Mouse (Mus musculus): Measurements from ENCODE around the gene Fam84b. TPM values are rescaled to one million over a fixed set of nuclear protein-coding genes. Genes with fewer than 3 reads are reported as not detected.

Fam84b gene
- total and polyA plus RNA-seq, 2 experiments from 2014 or later = 5.6 to 18.1 TPM

DNA sequence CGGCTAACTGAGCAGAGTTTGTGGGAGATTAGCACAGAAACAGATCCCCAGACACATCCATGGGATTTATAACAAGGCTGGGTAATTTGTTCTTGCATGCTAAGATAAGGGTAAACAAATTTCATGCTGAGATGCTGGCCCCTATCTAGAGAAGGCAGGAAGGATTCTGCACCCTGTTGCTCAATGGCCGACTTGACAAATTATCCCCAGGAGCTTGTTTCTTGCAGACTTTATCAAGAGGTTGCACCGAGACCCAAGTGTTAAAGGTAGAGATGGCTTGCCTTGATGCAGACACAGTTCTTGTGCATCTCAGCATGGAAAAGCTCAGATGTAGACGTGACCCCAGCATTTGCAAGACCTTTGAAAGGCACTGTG is 13.3 kb downstream of the Fam84b start:
- Histone ChIP-seq H3K9ac (replicated peaks; ENCODE audit: low read length) (no peak overlapping the region), H3K4me3 (ENCODE audit: low read length) (no peak overlapping the region), H3K4me1 (ENCODE audit: insufficient read depth, low read length) (no peaks in the 10 kb centered on the region), H3K36me3 (ENCODE audit: insufficient read depth, low read length) (no peaks in the 10 kb centered on the region), H3K9me3 (ENCODE audit: low read length) (no peaks in the 10 kb centered on the region), H3K4me2 (ENCODE audit: low read depth, low read length) (no peak overlapping the region), H3K27ac (no peak overlapping the region), H3K27me3 (ENCODE audit: insufficient read depth, low read length) (no peaks in the 10 kb centered on the region)
- no peak for TF ChIP-seq CTCF (IDR thresholded peaks at IDR 0.05; ENCODE audit: low read depth)
- DNase-seq (ENCODE audit: low spot score) (no peak), ATAC-seq (no peak)
- WGBS = 32% methylated on average over 4 of the region's 4 CpGs

DNA sequence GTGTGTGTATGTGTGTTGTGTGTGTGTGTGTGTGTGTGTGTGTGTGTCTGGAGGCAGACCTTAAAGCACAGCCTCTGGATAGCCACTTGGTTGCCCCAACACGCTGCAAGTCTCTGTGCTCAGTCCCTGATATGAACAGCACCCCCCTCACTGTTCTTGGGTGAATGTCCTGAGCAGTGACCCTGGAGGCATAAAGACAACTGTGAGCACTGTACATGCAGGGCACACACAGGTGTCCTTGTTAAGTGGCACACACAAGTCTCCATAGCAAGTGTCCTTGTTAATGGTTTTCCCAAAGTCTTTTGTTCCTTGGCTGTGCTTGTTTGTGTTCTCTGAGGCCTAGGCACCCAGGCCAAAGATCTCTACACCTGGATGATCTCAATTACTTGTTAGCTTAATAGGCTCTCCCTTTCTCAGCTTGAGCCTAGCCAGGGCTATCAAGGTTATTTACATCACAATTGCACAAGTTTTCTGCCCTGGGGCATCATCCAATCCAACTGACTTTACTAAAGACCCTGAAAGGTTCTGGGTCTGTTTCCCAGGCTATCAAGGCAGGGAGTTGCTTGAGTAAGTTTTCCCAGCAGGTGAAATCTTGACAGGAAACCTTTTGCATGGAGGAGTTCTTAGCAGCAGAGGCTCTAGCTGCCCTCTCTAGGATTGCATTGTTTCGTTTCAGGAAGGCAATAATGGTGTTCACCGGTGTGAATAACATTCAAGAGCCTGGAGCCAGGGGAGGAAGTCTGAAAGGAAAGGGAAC is 13.9 kb downstream of the Fam84b start:
- 28% methylated on average over 3 of the region's 3 CpGs for WGBS
- ATAC-seq = no peak
- no peak for DNase-seq (ENCODE audit: low spot score)

GRCm38 (mm10) chr15:60838135-60838534 is 15.4 kb downstream of the Fam84b start:
- TF ChIP-seq CTCF (IDR thresholded peaks at IDR 0.05; ENCODE audit: low read depth) = no peak
- Histone ChIP-seq H3K27ac (no peak overlapping the region), H3K27me3 (ENCODE audit: insufficient read depth, low read length) (no peaks in the 10 kb centered on the region), H3K9ac (replicated peaks; ENCODE audit: low read length) (no peak overlapping the region), H3K4me3 (ENCODE audit: low read length) (no peak overlapping the region), H3K36me3 (ENCODE audit: insufficient read depth, low read length) (no peaks in the 10 kb centered on the region), H3K4me2 (ENCODE audit: low read depth, low read length) (no peak overlapping the region), H3K4me1 (ENCODE audit: insufficient read depth, low read length) (no peaks in the 10 kb centered on the region), H3K9me3 (ENCODE audit: low read length) (no peaks in the 10 kb centered on the region)
- WGBS = 51% methylated on average over 8 of the region's 8 CpGs
- DNase-seq (ENCODE audit: low spot score) = peak; percentile 7
- no peak for ATAC-seq

More for the DNA sequence above, 13.9 kb downstream of the Fam84b start:
- H3K9me3 ChIP-seq (ENCODE audit: low read length) = no peaks in the 10 kb centered on the region
- no peak for TF ChIP-seq CTCF (IDR thresholded peaks at IDR 0.05; ENCODE audit: low read depth)
- no peak overlapping the region for H3K4me2 ChIP-seq (ENCODE audit: low read depth, low read length)
- no peaks in the 10 kb centered on the region for H3K27me3 ChIP-seq (ENCODE audit: insufficient read depth, low read length)
- H3K27ac ChIP-seq = no peak overlapping the region
- no peak overlapping the region for H3K4me3 ChIP-seq (ENCODE audit: low read length)
- no peaks in the 10 kb centered on the region for H3K36me3 ChIP-seq (ENCODE audit: insufficient read depth, low read length)
- no peak overlapping the region for H3K9ac ChIP-seq (replicated peaks; ENCODE audit: low read length)
- H3K4me1 ChIP-seq (ENCODE audit: insufficient read depth, low read length) = no peaks in the 10 kb centered on the region

DNA sequence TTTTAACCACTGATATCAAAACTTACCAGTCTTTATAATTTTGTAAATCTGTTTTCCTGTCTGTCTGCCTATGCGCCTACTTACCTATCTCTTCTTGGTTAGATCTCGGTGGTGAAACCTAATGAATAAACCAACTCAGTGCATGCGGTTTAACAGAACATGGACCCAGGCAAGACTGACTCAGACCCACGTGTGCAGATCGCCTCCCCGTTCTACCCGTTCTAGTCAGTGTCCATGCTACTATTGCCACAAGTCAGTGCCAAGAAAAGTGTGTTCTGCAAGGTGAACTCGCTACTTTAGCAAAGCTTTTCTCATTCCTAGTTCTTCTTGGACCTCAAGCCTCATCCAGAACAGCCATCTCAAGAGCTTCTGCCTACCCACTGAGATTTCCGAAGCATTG is 15.9 kb downstream of the Fam84b start:
- Histone ChIP-seq H3K9ac (replicated peaks; ENCODE audit: low read length) (no peak overlapping the region), H3K9me3 (ENCODE audit: low read length) (no peaks in the 10 kb centered on the region), H3K4me1 (ENCODE audit: insufficient read depth, low read length) (no peaks in the 10 kb centered on the region), H3K36me3 (ENCODE audit: insufficient read depth, low read length) (no peaks in the 10 kb centered on the region), H3K4me2 (ENCODE audit: low read depth, low read length) (no peak overlapping the region), H3K4me3 (ENCODE audit: low read length) (no peak overlapping the region), H3K27me3 (ENCODE audit: insufficient read depth, low read length) (no peaks in the 10 kb centered on the region), H3K27ac (no peak overlapping the region)
- no peak for DNase-seq (ENCODE audit: low spot score)
- no peak for ATAC-seq
- TF ChIP-seq CTCF (IDR thresholded peaks at IDR 0.05; ENCODE audit: low read depth) = no peak
- 91% methylated on average over 9 of the region's 9 CpGs for WGBS

DNA sequence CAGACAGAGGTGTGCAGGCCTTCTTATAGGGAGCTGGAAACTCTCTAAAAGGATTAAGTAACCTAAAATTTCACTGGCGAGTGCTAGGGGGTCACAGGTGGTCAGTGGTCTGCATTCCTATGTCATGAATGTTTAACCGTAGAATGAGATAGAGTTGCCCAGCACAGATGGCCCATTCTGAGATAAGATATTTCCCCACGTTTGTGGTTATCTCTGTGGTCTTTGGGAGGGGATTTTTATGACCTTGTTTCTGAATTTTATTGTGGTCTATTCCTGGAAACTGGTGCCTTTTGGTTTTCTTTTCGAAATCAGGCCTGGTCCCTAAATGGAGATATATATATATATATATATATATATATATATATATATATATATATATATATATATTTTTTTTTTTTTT is 17.3 kb downstream of the Fam84b start:
- Histone ChIP-seq H3K9me3 (ENCODE audit: low read length) (no peaks in the 10 kb centered on the region), H3K27me3 (ENCODE audit: insufficient read depth, low read length) (no peaks in the 10 kb centered on the region), H3K4me1 (ENCODE audit: insufficient read depth, low read length) (no peaks in the 10 kb centered on the region), H3K4me2 (ENCODE audit: low read depth, low read length) (no peak overlapping the region), H3K27ac (no peak overlapping the region), H3K4me3 (ENCODE audit: low read length) (no peak overlapping the region), H3K9ac (replicated peaks; ENCODE audit: low read length) (no peak overlapping the region), H3K36me3 (ENCODE audit: insufficient read depth, low read length) (no peaks in the 10 kb centered on the region)
- no peak for TF ChIP-seq CTCF (IDR thresholded peaks at IDR 0.05; ENCODE audit: low read depth)
- ATAC-seq = no peak
- DNase-seq (ENCODE audit: low spot score) = no peak
- whole genome bisulfite sequencing = 91% methylated on average over 4 of the region's 4 CpGs

DNA sequence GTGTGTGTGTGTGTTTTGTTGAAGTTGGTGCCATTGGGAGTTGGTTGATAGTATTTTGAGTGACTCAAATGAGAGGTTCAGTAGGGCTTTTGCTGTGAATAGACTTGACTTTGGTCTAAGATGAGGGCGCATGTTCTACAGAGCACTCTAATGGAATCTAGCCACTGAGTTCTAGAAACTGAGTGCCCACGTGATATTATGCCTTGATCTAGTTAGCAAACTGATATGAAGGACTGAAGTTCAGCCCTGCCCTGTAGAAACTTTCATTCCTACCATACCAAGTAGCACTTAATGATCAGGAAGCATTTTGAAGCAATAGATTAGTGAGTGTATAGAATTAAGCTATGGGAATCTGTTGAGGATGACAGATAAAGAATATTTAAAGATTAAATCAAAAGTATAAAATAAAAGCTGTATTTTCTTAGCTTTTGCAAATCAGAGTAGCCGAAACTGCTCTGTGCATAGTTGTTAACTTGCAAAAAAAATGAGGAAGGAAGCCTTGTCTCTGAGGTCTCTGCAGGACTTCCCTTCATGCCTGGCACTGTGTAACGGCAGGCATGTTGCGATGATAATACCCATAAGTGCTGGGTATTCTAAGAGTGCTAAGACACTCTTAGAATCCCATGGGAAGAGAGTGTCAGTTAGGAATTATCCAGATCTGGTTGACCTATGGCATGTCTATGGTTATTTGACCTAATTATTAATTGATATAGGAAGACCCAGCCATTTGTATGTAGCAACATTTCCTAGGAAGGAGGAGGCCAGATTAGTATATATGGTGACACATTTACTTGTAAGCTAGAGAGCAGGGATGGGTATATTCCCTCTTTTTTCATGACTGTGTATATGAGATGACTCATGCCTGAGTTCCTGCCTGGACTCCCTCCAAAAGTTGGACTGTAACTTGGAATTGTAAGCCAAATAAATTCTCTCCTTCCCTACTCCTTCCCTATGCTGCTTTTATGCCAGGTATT is 18.7 kb downstream of the Fam84b start:
- Histone ChIP-seq H3K4me3 (ENCODE audit: low read length) (no peak overlapping the region), H3K36me3 (ENCODE audit: insufficient read depth, low read length) (no peaks in the 10 kb centered on the region), H3K9me3 (ENCODE audit: low read length) (no peaks in the 10 kb centered on the region), H3K27ac (no peak overlapping the region), H3K9ac (replicated peaks; ENCODE audit: low read length) (no peak overlapping the region), H3K4me1 (ENCODE audit: insufficient read depth, low read length) (no peaks in the 10 kb centered on the region), H3K4me2 (ENCODE audit: low read depth, low read length) (no peak overlapping the region), H3K27me3 (ENCODE audit: insufficient read depth, low read length) (no peaks in the 10 kb centered on the region)
- TF ChIP-seq CTCF (IDR thresholded peaks at IDR 0.05; ENCODE audit: low read depth) = no peak
- ATAC-seq (no peak), DNase-seq (ENCODE audit: low spot score) (no peak)
- WGBS = 91% methylated on average over 5 of the region's 5 CpGs
